Mouse (Mus musculus) hindbrain, embryonic 15.5 days (tissue): ENCODE results near the gene H2-M10.5. TPM values are rescaled to one million over a fixed set of nuclear protein-coding genes. Genes with fewer than 3 reads are reported as not detected.
"Not testable (repeated sequence)": the region's sequence is repeated elsewhere in the genome, so short reads cannot be mapped to it uniquely, and the experiment has no call there.

Experiments used
- ATAC-seq: fragments of 200-750 bp; cut with Nextera tagmentation; 2 replicates; pipeline ENCODE4 v1.8.0; 2017; ENCODE audit warnings: low read depth, moderate number of reproducible peaks, moderate TSS enrichment; ENCODE audit not compliant: low FRiP score
- H3K27ac ChIP-seq: fragments of 300-500 bp; sonication (generic); replicated peaks from 2 replicates; pipeline ENCODE4 v1.5.1; 2015; ENCODE audit warnings: mild to moderate bottlenecking, inconsistent platforms
- H3K27me3 ChIP-seq: fragments of 300-500 bp; sonication (generic); 2 replicates; pipeline ENCODE4 v1.6.1; 2015; ENCODE audit warnings: control low read depth, inconsistent platforms
- H3K36me3 ChIP-seq: fragments of 300-500 bp; sonication (generic); 2 replicates; pipeline ENCODE4 v1.6.1; 2015; ENCODE audit warnings: control low read depth, inconsistent platforms
- H3K4me1 ChIP-seq: fragments of 300-500 bp; sonication (generic); replicated peaks from 2 replicates; pipeline ENCODE4 v1.6.1; 2015; ENCODE audit warnings: control low read depth, inconsistent platforms
- H3K4me2 ChIP-seq: fragments of 300-500 bp; sonication (generic); 2 replicates; pipeline ENCODE4 v1.6.1; 2015; ENCODE audit warnings: moderate library complexity, mild to moderate bottlenecking, inconsistent platforms
- H3K4me3 ChIP-seq: fragments of 300-500 bp; sonication (generic); 2 replicates; pipeline ENCODE4 v1.5.1; 2015; ENCODE audit warnings: mild to moderate bottlenecking, inconsistent platforms
- H3K9ac ChIP-seq: fragments of 300-500 bp; sonication (generic); 2 replicates; pipeline ENCODE4 v1.6.1; 2015; ENCODE audit warnings: inconsistent platforms
- H3K9me3 ChIP-seq: fragments of 300-500 bp; sonication (generic); 2 replicates; pipeline ENCODE4 v1.6.1; 2016; ENCODE audit warnings: control low read depth, inconsistent platforms
- WGBS: fragments of 180-500 bp; shearing (Covaris S2); methylation state at CpG from one replicate; pipeline ENCODE4 v1.1.7; 2015; 5-methylcytosine and 5-hydroxymethylcytosine counted together
- polyA plus RNA-seq: library from polyadenylated mRNA; unstranded; fragments of >200 nt; fragmentation: Nextera tagmentation; extraction: Ambion mirVana; gene quantifications from 2 replicates; pipeline ENCODE4 v1.2.1, GENCODE M21; 2015

H2-M10.5 gene
- polyA plus RNA-seq, result not detected in 2 replicates

DNA sequence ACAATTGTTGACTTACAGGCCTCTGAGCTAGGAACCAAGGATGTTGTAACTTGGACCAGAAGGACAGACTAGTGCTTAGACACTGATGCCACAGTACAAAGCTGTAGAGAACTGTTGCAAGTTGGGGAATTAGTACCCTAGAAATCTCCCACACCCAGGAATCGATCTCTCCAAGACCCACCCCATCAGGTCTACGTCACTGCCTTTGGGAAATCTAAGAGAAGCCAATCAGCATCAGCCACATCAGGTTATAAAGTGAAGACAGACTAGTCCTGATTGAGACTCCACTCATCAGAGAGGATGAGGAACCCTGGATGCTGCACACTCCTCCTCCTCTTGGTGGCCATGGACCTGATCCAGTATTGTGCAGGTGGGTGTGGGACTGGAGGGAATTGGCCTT, at the start of gene H2-M10.5:
H2-M10.5 (plus strand) TSS at position 301 of the 400 bp plus-strand sequence.
- H3K4me3 ChIP-seq, ATAC-seq, H3K27me3 ChIP-seq, H3K9me3 ChIP-seq, H3K9ac ChIP-seq, H3K36me3 ChIP-seq, H3K27ac ChIP-seq, H3K4me1 ChIP-seq, H3K4me2 ChIP-seq: not testable (repeated sequence)
- 96% methylated on average over 2 of the region's 2 CpGs for WGBS

DNA sequence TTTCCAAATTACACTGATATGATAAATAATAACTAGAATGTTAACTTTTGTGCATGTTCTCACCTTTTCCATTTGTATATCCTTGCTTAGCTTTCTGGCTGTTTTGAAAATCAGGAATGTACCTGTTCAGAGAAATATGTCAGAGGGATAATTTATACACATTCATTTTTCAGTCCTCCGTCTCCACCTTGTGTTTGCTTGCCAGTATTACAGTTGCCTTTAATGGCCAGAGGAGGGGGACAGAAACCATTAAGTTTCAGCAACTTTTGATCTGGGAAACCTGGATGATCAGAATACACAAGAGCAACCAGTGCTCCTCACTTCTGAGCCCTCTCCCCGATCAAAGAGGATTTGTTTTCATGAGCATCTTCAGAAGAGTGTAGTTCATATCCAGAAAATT, 46.7 kb upstream of the H2-M10.5 start:
- H3K9me3 ChIP-seq, result no peaks in the 10 kb centered on the region
- 23% methylated on average over 2 of the region's 2 CpGs for WGBS
- H3K4me1 ChIP-seq, result no peaks in the 10 kb centered on the region
- no peak overlapping the region for H3K27ac ChIP-seq
- ATAC-seq, result no peak
- no peaks in the 10 kb centered on the region for H3K27me3 ChIP-seq
- no peak overlapping the region for H3K4me2 ChIP-seq
- H3K9ac ChIP-seq, result no peak overlapping the region
- no peak overlapping the region for H3K4me3 ChIP-seq
- H3K36me3 ChIP-seq, result no peaks in the 10 kb centered on the region

DNA sequence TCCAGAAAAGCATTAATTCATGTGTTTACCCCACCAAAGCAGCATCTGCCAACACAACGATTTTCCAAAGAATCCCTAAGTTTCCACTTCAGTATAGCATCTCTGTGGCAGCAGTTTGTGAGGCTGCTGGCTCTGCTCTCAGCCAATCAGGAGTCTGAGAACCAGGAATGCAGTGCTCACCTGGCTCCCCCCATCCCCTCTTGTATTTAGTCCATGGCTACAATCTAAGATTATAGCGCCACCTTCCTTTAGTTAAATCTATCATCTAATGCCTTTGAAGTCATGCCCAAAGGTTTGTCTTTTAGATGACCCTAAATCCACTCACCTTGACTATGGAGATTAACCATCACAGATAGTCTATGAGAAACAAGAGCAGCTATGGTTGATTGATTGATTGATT, 8.9 kb upstream of the H2-M10.5 start:
- no peak overlapping the region for H3K4me3 ChIP-seq
- H3K27ac ChIP-seq, result no peak overlapping the region
- no peaks in the 10 kb centered on the region for H3K9me3 ChIP-seq
- WGBS, result 61% methylated on average over 2 of the region's 2 CpGs
- no peaks in the 10 kb centered on the region for H3K27me3 ChIP-seq
- H3K4me1 ChIP-seq, result no peaks in the 10 kb centered on the region
- peak; percentile 45; the same call in 1 of the 2 replicates for ATAC-seq
- H3K9ac ChIP-seq, result no peak overlapping the region
- H3K4me2 ChIP-seq, result no peak overlapping the region
- no peaks in the 10 kb centered on the region for H3K36me3 ChIP-seq

DNA sequence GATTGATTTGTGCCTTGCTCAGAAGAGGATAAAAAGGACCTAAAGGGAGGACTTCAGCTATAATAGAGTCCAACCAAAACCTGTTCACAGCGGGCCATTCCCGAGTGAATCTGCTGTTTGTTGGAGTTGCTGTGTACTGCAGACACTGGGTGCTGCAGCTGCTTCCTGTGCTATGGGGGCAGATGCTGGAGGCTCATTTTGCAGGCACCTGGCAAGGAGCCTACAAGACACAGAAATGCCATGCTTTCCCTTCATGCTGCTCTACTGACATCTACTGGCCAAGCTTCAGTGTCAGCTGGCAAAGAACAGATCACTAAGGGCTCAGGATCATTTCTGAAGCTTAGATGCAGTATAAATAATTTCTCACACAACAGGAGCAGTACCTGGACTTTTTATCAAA, 8.5 kb upstream of the H2-M10.5 start:
- ATAC-seq, result peak; percentile 71
- 22% methylated on average over 2 of the region's 2 CpGs for WGBS

DNA sequence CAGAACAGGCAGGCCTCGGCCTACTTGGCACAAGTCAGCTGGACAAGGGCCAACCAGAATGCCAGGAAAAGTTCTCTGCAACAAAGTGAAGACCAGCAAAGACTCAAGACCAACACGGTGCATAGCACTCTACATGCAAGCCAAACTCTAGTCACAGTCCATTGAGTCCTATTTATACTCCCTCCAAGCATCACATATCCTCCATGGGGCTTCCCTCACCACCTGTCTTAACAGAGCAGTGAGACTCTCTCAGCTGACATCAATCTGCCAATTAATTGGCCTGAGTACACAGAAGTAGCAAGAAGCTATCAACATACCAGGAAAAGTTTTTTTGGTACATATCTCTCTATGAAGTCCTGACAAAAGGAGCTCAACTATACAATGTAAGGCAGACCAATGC, 7.3 kb upstream of the H2-M10.5 start:
- H3K27ac ChIP-seq, H3K4me3 ChIP-seq, H3K9me3 ChIP-seq, H3K36me3 ChIP-seq, H3K27me3 ChIP-seq, ATAC-seq, H3K4me2 ChIP-seq, H3K4me1 ChIP-seq, H3K9ac ChIP-seq: not testable (repeated sequence)
- 69% methylated on average over 2 of the region's 2 CpGs for WGBS

More for the DNA sequence above, 8.5 kb upstream of the H2-M10.5 start:
- not testable (repeated sequence) for H3K27ac ChIP-seq, H3K4me3 ChIP-seq, H3K4me2 ChIP-seq, H3K4me1 ChIP-seq, H3K9ac ChIP-seq, H3K27me3 ChIP-seq, H3K36me3 ChIP-seq, H3K9me3 ChIP-seq

GRCm38 (mm10) chr17:36781533-36781932, 8.8 kb downstream of the H2-M10.5 start:
- no peaks in the 10 kb centered on the region for H3K36me3 ChIP-seq
- H3K4me2 ChIP-seq, result no peak overlapping the region
- no peaks in the 10 kb centered on the region for H3K27me3 ChIP-seq
- 66% methylated on average over 3 of the region's 3 CpGs for WGBS
- H3K27ac ChIP-seq, result no peak overlapping the region
- no peak for ATAC-seq
- no peaks in the 10 kb centered on the region for H3K9me3 ChIP-seq
- no peaks in the 10 kb centered on the region for H3K4me1 ChIP-seq
- no peak overlapping the region for H3K9ac ChIP-seq
- H3K4me3 ChIP-seq, result no peak overlapping the region

GRCm38 (mm10) chr17:36786483-36786886, 13.8 kb downstream of the H2-M10.5 start:
- not testable (repeated sequence) for H3K27ac ChIP-seq, H3K36me3 ChIP-seq, H3K4me2 ChIP-seq, H3K4me3 ChIP-seq, H3K9me3 ChIP-seq, H3K27me3 ChIP-seq, H3K9ac ChIP-seq, H3K4me1 ChIP-seq
- WGBS, result 33% methylated on average over 1 of the region's 1 CpGs
- ATAC-seq, result peak; percentile 30; the same call in 1 of the 2 replicates

- H3K36me3 ChIP-seq, result no peaks in the 10 kb centered on the region
- H3K27me3 ChIP-seq, result no peaks in the 10 kb centered on the region
- no peak overlapping the region for H3K9ac ChIP-seq
- peak; percentile 55; the same call in 1 of the 2 replicates for ATAC-seq
- no peak overlapping the region for H3K27ac ChIP-seq
- WGBS, result 73% methylated on average over 2 of the region's 2 CpGs
- H3K4me1 ChIP-seq, result no peaks in the 10 kb centered on the region
- no peaks in the 10 kb centered on the region for H3K9me3 ChIP-seq
- H3K4me3 ChIP-seq, result no peak overlapping the region
- no peak overlapping the region for H3K4me2 ChIP-seq
Observed at GRCm38 (mm10) chr17:36788351-36788750, 15.6 kb downstream of the H2-M10.5 start.

DNA sequence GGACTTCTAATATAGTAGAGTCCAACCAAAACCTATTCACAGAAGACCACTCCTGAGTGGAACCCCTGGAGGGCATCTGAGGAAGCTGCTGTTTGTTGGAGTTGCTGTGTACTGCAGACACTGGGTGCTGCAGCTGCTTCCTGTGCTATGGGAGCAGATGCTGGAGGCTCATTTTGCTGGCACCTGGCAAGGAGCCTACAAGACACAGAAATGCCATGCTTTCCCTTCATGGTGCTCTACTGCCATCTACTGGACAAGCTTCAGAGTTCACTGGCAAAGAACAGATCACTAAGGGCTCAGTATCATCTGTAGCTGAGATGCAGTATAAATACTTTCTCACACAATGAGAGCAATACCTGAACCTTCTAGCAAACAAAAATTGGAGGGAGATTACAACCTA, 16.1 kb downstream of the H2-M10.5 start:
- peak; percentile 93 for ATAC-seq
- H3K27me3 ChIP-seq, result not testable (repeated sequence)

DNA sequence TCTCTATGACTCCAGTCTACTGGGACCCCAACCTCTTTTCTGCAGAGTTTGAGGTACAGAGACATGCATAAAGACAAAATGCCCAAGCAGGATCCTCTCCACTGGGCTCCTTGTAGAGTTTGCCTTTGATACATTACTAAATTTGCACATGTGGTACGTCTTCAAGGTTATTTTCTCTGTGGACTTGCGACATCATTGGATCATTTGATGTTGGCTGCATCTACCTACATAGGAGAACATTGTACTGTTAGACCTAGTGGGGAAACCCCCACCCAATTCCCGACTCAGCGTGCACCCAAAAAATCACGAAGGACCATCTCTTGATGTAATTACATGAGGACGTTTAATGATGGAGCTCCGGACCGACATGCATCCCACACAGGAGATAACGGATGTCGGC, 26.8 kb downstream of the H2-M10.5 start:
- H3K36me3 ChIP-seq, result no peaks in the 10 kb centered on the region
- H3K27ac ChIP-seq, result no peak overlapping the region
- no peaks in the 10 kb centered on the region for H3K4me1 ChIP-seq
- ATAC-seq, result no peak
- H3K4me3 ChIP-seq, result no peak overlapping the region
- H3K9ac ChIP-seq, result no peak overlapping the region
- no peaks in the 10 kb centered on the region for H3K27me3 ChIP-seq
- no peak overlapping the region for H3K4me2 ChIP-seq
- H3K9me3 ChIP-seq, result no peaks in the 10 kb centered on the region
- WGBS, result 93% methylated on average over 10 of the region's 10 CpGs

More for the DNA sequence above, 16.1 kb downstream of the H2-M10.5 start:
- not testable (repeated sequence) for H3K36me3 ChIP-seq, H3K4me2 ChIP-seq, H3K4me1 ChIP-seq, H3K9me3 ChIP-seq, H3K27ac ChIP-seq, H3K9ac ChIP-seq, H3K4me3 ChIP-seq

DNA sequence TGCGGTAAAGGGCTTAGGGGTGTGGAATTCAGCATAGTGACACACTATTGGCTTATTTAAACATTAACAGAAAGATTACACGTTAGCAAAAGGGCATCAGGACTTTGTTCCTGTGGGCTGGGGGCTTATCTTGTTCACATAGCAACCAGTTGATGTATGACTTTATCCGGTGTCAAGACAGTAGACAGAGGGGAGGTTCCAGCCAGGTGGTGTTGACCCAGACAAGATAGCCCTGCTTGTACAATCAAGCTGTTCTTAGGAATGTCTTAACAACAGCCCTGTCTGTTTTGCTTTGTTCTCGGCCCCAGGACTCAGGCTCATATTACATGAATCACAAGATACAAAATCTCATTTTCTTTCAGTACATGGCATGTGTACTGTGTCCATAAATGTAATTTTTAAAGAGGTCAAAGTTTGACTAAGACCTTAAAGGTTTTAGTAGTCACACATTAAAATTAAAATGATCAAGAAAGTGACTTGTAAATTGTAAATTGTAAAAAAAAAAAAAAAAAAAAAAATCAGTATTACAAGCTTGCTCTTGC, 27.3 kb downstream of the H2-M10.5 start:
- WGBS, result 77% methylated on average over 4 of the region's 4 CpGs

DNA sequence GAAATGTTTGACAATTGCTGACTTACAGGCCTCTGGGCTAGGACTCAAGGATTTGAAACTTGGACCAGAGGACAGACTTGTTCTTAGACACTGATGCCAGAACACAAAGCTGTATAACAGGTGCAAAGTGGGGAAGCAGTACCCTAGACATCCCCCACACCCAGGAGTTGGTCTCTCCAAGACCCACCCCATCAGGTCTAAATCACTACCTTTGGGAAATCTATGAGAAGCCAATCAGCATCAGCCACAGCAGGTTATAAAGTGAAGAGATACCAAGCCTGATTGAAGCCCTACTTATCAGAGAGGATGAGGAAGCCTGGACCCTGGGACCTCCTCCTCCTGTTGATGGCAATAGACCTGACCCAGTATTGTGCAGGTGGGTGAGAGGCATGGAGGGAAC, 39.2 kb downstream of the H2-M10.5 start, which contains the start of gene H2-M10.6:
H2-M10.6 (plus strand) TSS at position 301 of the 400 bp plus-strand sequence.
- Histone ChIP-seq H3K4me2 (no peak within 1 kb of the TSS), H3K9me3 (no peaks in the 10 kb centered on the region), H3K9ac (no peak within 1 kb of the TSS), H3K36me3 (no peaks in the 10 kb centered on the region), H3K4me1 (no peaks in the 10 kb centered on the region), H3K27ac (no peak within 1 kb of the TSS), H3K27me3 (no peaks in the 10 kb centered on the region), H3K4me3 (no peak within 1 kb of the TSS)
- no peak for ATAC-seq

More for the DNA sequence above, 27.3 kb downstream of the H2-M10.5 start:
- H3K4me2 ChIP-seq, H3K27me3 ChIP-seq, H3K27ac ChIP-seq, H3K4me1 ChIP-seq, H3K9ac ChIP-seq, H3K36me3 ChIP-seq, H3K4me3 ChIP-seq, H3K9me3 ChIP-seq, ATAC-seq: not testable (repeated sequence)

DNA sequence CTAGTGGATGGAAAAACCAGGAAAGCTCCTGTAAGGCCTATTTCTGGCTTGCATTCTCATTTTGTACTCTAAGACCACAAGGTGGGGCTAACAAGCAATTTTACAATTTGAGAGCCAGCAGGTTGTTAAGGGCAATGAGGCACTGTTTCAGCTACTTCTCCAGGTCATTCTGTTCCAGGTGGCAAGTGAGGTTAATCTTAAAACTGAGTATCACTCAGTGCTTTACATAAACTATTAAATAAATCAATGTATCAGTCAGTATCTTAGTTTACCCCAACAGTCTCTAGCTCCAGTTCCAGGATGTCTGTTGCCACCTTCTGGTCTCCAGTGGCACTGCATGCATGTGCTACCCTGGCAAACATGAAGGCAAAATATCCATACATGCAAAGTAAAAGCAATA, 51.3 kb downstream of the H2-M10.5 start:
- H3K4me2 ChIP-seq, result no peak overlapping the region
- no peak overlapping the region for H3K27ac ChIP-seq
- no peak overlapping the region for H3K9ac ChIP-seq
- H3K4me1 ChIP-seq, result no peaks in the 10 kb centered on the region
- no peaks in the 10 kb centered on the region for H3K27me3 ChIP-seq
- no peak for ATAC-seq
- no peaks in the 10 kb centered on the region for H3K36me3 ChIP-seq
- H3K4me3 ChIP-seq, result no peak overlapping the region
- H3K9me3 ChIP-seq, result no peaks in the 10 kb centered on the region
